ENCODE assay signal across 23 mouse cellular contexts in the genomic region with DNA sequence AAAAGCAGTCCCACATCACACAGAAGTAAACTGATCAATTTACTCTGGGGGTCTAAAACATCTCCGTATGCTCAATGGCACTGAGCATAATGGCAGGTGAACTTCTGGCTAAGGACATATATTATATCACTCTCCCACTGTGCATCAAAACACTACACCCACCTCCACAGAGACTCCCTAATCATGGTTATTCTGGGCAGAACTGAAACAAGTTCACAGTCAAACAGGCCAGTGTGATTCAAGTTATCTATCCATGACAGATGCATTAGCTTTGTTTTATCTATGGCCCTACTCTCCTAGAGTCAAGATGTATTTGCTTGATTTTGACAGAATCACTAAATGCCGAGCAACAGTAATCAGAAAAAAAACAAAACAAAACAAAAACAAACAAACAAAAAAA. TPM values are rescaled to one million over a fixed set of nuclear protein-coding genes. Genes with fewer than 3 reads are reported as not detected.
"Had no signal": no experiment of that assay in that cellular context is flagged by ENCODE, and none has a peak within 500 bp of the region (broad histone marks: within the 10 kb centered on the region; RNA-seq: fewer than 3 reads in every experiment).

No protein-coding gene starts in this region.

- H3K9ac ChIP-seq: heart, embryonic 12.5 days; hindbrain, embryonic 12.5 days; hindbrain, embryonic 14.5 days; intestine, embryonic 15.5 days; limb, embryonic 12.5 days had no signal

- ATAC-seq: hindbrain, embryonic 16.5 days; inflammation-experienced regulatory T-cells, adult 6 months; intestine, embryonic 15.5 days; intestine, postnatal 0 days had no signal

- H3K4me3 ChIP-seq: heart, embryonic 10.5 days; heart, embryonic 12.5 days; hindbrain, embryonic 10.5 days; hindbrain, embryonic 12.5 days; intestine, embryonic 15.5 days; layer of hippocampus, adult 2 months; left cerebral cortex, adult 2 months; limb, embryonic 10.5 days; limb, embryonic 12.5 days had no signal

- H3K9me3 ChIP-seq: heart, embryonic 10.5 days; heart, embryonic 12.5 days; hindbrain, embryonic 10.5 days; hindbrain, embryonic 12.5 days; intestine, embryonic 15.5 days; limb, embryonic 10.5 days; limb, embryonic 12.5 days had no signal

- H3K4me2 ChIP-seq: heart, embryonic 12.5 days; hindbrain, embryonic 12.5 days; hindbrain, embryonic 14.5 days; intestine, embryonic 15.5 days; limb, embryonic 12.5 days had no signal

- H3K27me3 ChIP-seq: heart, embryonic 12.5 days; intestine, embryonic 15.5 days had no signal

- H3K27ac ChIP-seq: heart, embryonic 10.5 days; hindbrain, embryonic 10.5 days; hindbrain, embryonic 12.5 days; hindbrain, embryonic 14.5 days; intestine, embryonic 15.5 days; layer of hippocampus, adult 2 months; left cerebral cortex, adult 2 months; limb, embryonic 10.5 days; limb, embryonic 12.5 days had no signal

- H3K36me3 ChIP-seq: heart, embryonic 10.5 days; heart, embryonic 12.5 days; hindbrain, embryonic 10.5 days; hindbrain, embryonic 12.5 days; intestine, embryonic 15.5 days; limb, embryonic 10.5 days; limb, embryonic 12.5 days had no signal

- DNase-seq: gastrocnemius, postnatal 10 days; gastrocnemius, postnatal 25 days; heart, adult 18-20 months; heart, postnatal 10 days; heart, postnatal 4 days; kidney, adult 18-20 months; kidney, adult 8-10 months; kidney, postnatal 10 days; kidney, postnatal 25 days; kidney, postnatal 4 days had no signal

- H3K4me1 ChIP-seq: heart, embryonic 10.5 days; heart, embryonic 12.5 days; hindbrain, embryonic 10.5 days; hindbrain, embryonic 12.5 days; intestine, embryonic 15.5 days; limb, embryonic 10.5 days; limb, embryonic 12.5 days had no signal

RNA-seq across cellular contexts. Expression of a gene that starts 8.8 kb away (rescaled TPM):
- polyA plus RNA-seq: inflammation-experienced regulatory T-cells, adult 6 months had no signal
